Mouse (Mus musculus) thymus, postnatal 25 days (tissue): Measurements from ENCODE around the gene Megf6.

Source experiments
- DNase-seq: peaks from one replicate; pipeline ENCODE4 v3.0.0; 2022

Gene Megf6

DNA sequence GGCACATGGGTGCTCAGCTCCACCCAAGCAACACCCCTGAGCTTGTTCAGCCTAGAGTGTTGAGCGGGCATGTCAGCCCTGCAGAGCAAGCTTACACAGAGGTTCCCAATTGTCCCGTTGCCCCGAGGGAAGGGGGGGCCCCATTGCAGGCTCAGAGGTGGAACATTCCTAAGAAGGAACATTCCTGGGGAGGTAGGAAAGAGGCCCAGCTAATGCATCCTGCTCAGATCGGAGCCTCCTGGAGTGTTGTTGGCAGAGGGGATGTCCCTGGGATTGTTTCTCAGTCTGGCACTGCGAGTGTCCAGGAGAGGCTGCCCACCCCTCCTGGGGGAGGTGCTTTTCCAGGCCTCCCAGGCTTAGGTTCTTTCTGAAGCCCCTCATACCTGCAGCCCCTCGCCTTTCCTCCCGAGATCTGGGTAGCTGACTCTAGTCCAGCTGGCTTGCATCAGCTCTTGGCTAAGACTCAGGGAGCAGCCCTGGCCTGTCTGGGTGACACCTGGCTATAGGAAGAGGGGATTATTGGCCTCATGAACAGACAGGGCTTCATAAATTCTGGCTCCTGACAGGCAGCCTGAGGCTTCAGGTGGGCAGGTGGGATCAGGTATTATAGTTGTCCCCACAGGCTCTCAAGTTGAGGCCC is 47.3 kb downstream of the Megf6 start:
- DNase-seq = no peak

DNA sequence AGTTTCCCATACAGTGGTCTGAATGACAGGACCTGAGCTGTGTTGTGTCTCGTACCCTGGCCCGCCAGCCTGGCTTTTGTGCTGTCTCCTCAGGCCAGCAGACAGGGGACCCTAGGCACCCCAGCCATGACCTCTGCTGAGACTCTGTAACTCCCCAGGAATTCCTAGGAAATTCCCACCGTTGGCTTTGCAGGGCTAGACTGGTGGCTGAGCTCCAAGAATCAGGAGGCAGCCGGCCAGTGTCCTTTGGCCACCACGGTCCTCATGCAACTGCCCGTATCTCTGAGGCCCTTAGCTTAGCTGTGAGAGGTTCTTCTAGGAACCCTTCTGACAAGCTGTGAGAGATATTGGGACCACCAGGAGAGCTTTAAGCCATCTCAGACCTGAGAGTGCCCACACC is 52.2 kb downstream of the Megf6 start:
- DNase-seq = no peak

GRCm38 (mm10) chr4:154224267-154224969 is 53.9 kb downstream of the Megf6 start:
- DNase-seq = no peak

DNA sequence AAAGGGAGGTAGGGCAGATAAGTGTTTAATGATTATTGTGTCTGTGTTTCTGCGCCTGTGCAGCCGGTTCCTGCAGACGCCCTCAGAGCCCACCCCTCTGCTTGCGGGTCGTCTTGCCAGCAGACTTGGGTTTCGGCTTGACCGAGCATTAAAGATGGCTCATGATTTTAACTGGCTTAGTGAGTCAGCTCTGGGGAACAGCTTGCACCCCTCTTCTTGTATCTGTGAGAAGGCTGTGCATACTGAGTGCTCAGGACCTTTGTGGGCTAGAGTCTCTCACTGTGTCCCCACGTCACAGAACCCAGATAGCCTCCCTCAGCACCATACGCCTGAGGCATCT is 54.4 kb downstream of the Megf6 start:
- DNase-seq = no peak

GRCm38 (mm10) chr4:154226678-154227077 is 56.1 kb downstream of the Megf6 start:
- no peak for DNase-seq

GRCm38 (mm10) chr4:154228336-154228735 is 57.8 kb downstream of the Megf6 start:
- no peak for DNase-seq

DNA sequence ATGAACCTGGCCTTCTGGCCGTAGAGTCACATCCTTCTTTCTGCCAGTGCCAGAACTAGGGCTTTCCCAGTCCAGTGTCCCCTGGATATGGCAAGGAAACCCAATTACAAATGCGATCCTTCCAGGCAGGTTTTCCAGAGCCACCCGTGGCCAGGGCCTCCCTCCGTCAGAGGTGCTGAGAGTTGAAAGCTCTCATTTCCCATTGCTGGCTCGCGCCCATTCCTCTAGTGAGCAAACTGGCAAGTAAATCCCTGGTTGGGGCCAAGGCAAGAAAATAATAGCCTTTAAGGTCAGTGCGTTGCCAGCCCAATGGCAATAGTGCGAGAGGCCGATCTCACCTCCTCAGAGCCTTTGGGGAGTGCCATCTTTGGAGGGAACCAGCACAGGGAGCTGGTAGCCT is 59.0 kb downstream of the Megf6 start:
- DNase-seq = no peak

DNA sequence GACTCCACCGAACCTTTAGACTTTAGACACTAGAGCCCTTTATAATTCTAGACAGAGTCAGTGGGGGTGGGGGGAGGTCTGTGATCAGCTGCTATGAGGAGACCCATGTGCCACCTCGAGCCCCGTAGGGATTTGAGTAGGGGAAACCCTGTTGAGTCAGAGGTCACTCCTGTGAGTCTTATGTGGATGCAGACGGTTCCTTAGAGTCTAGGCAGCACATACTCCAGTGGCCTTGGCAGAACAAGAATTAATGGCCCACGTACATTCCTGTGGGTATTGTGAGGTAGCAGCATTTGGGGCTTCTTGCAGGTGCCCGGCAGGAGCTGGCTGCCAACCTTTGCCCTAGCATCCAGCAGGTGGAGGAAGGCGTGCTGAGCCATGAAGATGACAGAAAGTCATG is 60.9 kb downstream of the Megf6 start:
- DNase-seq = no peak

GRCm38 (mm10) chr4:154232295-154232694 is 61.8 kb downstream of the Megf6 start:
- no peak for DNase-seq

DNA sequence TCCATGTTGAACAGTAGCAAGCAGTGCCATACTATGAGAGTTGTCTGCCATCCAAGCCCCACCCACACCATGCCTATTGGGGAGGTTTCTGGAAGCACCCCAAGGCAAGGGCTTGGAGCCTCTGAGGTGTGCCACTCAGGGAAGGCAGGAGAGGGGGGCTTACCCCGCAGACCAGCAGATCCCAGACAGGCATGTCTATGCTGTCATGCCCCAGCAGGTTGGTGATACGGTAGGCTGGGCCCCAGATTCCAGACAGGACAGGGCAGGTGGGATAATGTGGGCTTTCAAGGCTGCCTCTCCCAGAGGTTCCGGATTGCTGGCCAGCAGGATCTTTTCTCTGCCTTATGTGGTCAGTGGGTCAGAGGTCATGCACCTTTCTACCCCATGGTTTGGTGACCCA is 65.5 kb downstream of the Megf6 start:
- no peak for DNase-seq

- no peak for DNase-seq
Measured at GRCm38 (mm10) chr4:154236893-154237292, 66.4 kb downstream of the Megf6 start.

DNA sequence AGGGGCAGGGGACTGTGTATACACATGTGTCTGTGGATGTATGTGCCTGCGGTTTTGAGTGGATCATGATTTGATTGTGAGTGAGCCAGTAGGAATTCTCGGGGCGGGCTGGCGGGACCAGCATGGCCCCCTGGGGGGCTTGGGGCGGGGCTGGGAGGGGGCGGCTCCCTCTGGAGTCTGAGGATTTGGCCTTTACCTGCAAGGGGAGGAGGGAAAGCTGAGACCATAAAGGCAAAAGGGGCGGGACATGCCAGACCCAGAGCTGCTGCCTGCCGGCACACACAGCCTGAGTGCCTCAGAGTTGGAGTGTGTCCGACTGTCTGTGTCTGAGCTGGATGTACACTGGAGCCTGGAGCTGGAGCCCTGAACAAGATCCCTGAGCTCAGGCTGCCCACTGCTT is 66.8 kb downstream of the Megf6 start:
- no peak for DNase-seq

DNA sequence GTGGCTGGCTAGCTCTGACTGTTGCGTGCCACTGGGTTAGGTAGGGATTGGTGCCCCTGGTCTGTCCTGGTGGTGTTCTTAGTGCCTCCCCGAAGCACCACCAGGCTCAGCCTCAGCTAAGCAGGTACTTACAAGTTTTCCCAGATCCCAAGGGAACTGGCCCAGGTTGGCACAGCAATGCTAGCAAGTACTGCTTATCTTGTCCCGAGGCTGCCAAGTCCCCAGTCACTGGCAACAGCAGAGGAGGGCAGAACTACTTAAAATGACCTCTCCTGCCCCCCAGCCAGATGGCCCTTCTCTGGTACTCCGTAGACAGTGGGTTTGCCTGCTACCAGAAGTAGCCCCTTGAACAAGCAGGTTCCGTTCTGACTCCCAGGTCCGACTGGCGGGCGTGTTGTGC is 68.7 kb downstream of the Megf6 start:
- DNase-seq = no peak

DNA sequence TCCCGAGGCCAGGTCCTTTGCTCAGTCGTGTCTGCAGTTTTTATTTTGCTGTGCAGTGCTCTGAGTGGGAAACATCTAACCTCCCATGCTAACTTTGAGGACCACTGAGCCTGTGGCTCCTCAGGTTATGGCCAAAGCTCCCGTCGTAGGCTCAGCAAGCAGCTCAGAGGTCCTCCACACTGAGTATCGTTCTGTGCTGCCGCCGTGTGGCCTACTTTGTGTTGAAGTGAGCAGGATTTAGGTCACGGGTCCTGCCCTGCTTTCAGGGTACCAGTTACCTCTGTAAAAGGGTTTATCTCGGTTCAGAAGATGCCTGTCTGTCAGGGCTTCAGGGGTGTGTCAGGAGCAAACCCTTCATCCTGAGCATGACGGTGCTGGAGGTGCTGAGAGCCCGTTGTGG is 70.1 kb downstream of the Megf6 start:
- no peak for DNase-seq

GRCm38 (mm10) chr4:154245342-154245741 is 74.8 kb downstream of the Megf6 start:
- DNase-seq = no peak

- peak; percentile 44 for DNase-seq
Measured at GRCm38 (mm10) chr4:154246115-154247040, 75.8 kb downstream of the Megf6 start.

- no peak for DNase-seq
Measured at GRCm38 (mm10) chr4:154247207-154248091, 76.9 kb downstream of the Megf6 start.

- DNase-seq = no peak
Measured at GRCm38 (mm10) chr4:154248092-154248805, 77.7 kb downstream of the Megf6 start.

DNA sequence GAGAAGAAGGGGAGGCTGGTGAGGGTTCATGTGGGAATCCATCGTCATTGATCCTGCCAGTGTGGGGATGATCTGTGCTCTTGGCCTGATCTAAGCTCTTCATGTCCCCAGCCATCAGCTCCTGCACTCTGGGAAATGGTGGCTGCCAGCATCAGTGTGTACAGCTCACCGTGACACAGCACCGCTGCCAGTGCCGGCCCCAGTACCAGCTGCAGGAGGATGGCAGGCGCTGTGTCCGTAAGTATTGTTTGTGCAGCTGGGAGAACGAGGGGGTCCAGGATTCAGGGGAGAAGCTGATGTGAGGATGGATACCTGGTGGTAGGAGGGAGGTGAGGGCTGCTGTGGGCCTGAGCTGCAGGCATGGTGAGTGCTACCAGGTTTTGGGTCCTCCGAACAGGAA is 78.8 kb downstream of the Megf6 start:
- DNase-seq = no peak

DNA sequence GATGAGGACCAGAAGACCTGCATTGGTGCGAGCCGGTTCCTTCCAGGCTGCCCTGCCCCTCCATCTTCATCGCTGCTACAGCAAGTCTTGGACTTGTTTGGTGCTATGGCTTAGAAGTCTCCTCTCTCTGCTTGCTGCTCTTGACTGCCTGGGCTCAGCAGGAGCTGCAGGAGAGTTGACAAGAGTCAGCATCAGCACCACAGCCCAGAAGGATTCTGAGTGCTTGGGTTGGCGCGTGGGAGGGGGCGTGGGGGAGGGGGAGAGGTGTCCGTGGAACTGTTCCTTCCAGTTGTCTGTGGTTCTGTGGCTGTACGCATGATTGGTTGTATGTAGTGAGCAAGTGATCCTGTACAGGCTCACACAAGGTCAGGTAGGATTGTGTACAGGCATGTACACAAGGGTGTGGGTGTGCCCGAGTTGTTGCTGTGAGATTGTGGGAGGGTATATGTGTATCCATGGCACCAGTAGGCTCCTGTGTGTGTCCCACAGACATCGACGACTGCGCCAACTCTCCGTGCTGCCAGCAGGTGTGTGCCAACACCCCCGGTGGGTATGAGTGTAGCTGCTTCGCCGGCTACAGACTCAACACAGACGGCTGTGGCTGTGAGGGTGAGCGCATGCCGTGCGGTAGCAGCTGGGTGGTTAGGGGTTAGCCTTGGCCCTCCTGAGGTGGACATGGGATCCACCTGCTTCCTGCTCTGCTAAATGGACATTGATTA is 82.2 kb downstream of the Megf6 start:
- no peak for DNase-seq

DNA sequence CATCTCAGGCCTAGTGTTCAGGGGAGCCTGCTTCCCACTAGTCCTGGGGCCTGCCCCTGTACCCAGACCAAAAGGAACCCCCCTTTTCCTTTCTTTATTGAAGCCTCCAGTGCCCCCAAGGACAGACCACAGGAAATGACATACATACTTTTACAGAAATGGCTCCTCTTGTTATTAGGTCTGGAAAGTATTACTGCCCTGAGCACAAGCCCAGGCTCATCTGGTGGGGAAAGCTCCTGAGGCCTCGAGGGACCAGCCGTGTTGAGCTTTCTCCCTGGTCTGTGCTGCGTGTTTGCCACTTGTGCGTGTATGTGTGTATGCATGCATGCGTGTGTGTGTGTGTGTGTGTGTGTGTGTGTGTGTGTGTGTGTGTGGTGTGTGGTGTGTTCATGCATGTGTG is 90.2 kb downstream of the Megf6 start:
- no peak for DNase-seq

DNA sequence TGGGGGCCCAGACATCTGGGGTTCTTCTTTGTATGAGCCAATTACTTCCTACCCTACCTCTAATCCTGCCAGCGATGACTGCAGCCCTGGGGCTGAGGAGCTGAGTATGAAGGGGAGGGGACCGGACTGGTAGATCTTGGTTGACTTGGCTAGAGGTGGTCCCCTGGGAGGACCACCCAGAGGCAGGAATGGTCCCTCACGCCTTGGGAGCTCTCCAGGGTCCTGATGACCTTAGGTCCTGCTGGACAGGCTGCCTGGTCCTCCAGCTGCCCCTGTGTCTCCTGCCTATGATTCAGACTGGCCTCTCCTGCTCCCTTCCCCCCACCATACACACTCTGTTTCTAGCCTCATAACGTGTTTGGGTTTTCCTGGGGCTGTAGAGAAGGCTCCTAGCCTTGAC is 91.5 kb downstream of the Megf6 start:
- no peak for DNase-seq
